ENCODE assay signal across 10 mouse cellular contexts in genomic region chr2:143838698-143839097, GRCm38 (mm10). TPM values are rescaled to one million over a fixed set of nuclear protein-coding genes. Genes with fewer than 3 reads are reported as not detected.
A peak's percentile ranks its signal among the peaks of the same experiment; 100 is the strongest.
DNase-seq lines count a peak whose midpoint lies in the region; ATAC-seq lines count a peak whose summit lies in the region.
"Had no signal": no experiment of that assay in that cellular context is flagged by ENCODE, and none has a peak within 500 bp of the region (broad histone marks: within the 10 kb centered on the region; RNA-seq: fewer than 3 reads in every experiment).

No protein-coding gene starts in this region.

- no peak overlapping the region for H3K9ac ChIP-seq in midbrain, embryonic 16.5 days (ENCODE audit: low read depth, low read length)
- H3K9ac ChIP-seq: neural tube, embryonic 13.5 days had no signal

- intact Hi-C loops in heart, postnatal 25 days (cut with DNase I) = loop anchor here (2.0 to 5.0 kb wide), 2 partner anchors 378 to 614 kb away; no protein-coding TSS in a partner anchor
- intact Hi-C loops in heart, postnatal 10 days (cut with DNase I) = loop anchor here (1.0 to 5.0 kb wide), 2 partner anchors 448 to 614 kb away; no protein-coding TSS in a partner anchor

- no peaks in the 10 kb centered on the region for H3K27me3 ChIP-seq in forebrain, embryonic 10.5 days (ENCODE audit: poor library complexity, severe bottlenecking)
- H3K27me3 ChIP-seq in midbrain, embryonic 16.5 days (ENCODE audit: control insufficient read depth, insufficient read depth, low read depth, low read length) = no peaks in the 10 kb centered on the region
- H3K27me3 ChIP-seq: neural tube, embryonic 13.5 days had no signal

- no peak for ATAC-seq in midbrain, embryonic 16.5 days

- H3K4me2 ChIP-seq in midbrain, embryonic 16.5 days (ENCODE audit: low read length) = no peak overlapping the region
- H3K4me2 ChIP-seq: neural tube, embryonic 13.5 days had no signal

- H3K4me3 ChIP-seq in forebrain, embryonic 10.5 days = no peak overlapping the region
- H3K4me3 ChIP-seq in midbrain, embryonic 16.5 days (ENCODE audit: low read depth, low read length) = no peak overlapping the region
- H3K4me3 ChIP-seq: neural tube, embryonic 13.5 days had no signal

- DNase-seq in heart, adult 11 months = peak; percentile 92
- no peak for DNase-seq in heart, postnatal 25 days (ENCODE audit: low spot score)
- DNase-seq in B cell, adult 2 months = peak; percentile 34 to 36
- peak; percentile 42 to 49 for DNase-seq in heart, postnatal 10 days
- DNase-seq in lung, postnatal 14 days = peak; percentile 70
- no peak for DNase-seq in frontal cortex, adult 2 months (ENCODE audit: extremely low spot score in 1 of 2, low spot score in 1 of 2)
- DNase-seq in forebrain, embryonic 10.5 days (ENCODE audit: extremely low spot score, low spot score) = no peak

- H3K4me1 ChIP-seq in forebrain, embryonic 10.5 days = peaks cover 5% of the 10 kb centered on the region
- H3K4me1 ChIP-seq in midbrain, embryonic 16.5 days (ENCODE audit: control insufficient read depth, insufficient read depth, low read length) = peaks cover 2% of the 10 kb centered on the region; the same call in 1 of the 2 replicates

- no peaks in the 10 kb centered on the region for H3K36me3 ChIP-seq in forebrain, embryonic 10.5 days (replicated peaks)
- no peaks in the 10 kb centered on the region for H3K36me3 ChIP-seq in midbrain, embryonic 16.5 days (ENCODE audit: control insufficient read depth, insufficient read depth, low read length)
- H3K36me3 ChIP-seq: G1E; neural tube, embryonic 13.5 days had no signal

- no peaks in the 10 kb centered on the region for H3K9me3 ChIP-seq in forebrain, embryonic 10.5 days
- H3K9me3 ChIP-seq in midbrain, embryonic 16.5 days (replicated peaks; ENCODE audit: control insufficient read depth, low read length, poor library complexity, severe bottlenecking) = no peaks in the 10 kb centered on the region
- H3K9me3 ChIP-seq: G1E; neural tube, embryonic 13.5 days had no signal

- WGBS in forebrain, embryonic 10.5 days = 72% methylated on average over 5 of the region's 5 CpGs
- 67% methylated on average over 5 of the region's 5 CpGs for WGBS in midbrain, embryonic 16.5 days

- no peak overlapping the region for H3K27ac ChIP-seq in forebrain, embryonic 10.5 days
- H3K27ac ChIP-seq in midbrain, embryonic 16.5 days (ENCODE audit: low read length) = no peak overlapping the region
- H3K27ac ChIP-seq: neural tube, embryonic 13.5 days had no signal

RNA-seq across cellular contexts. Expression of gene Bfsp1, which starts 24.3 kb away (rescaled TPM):
- total RNA-seq in heart, postnatal 25 days (2021) = under 1 TPM; 0.34 TPM
- under 1 TPM; 0.62 to 0.82 TPM for total RNA-seq in heart, postnatal 10 days (2021)
- 0.97 and 1.0 TPM in 2 replicates for polyA plus RNA-seq in frontal cortex, adult 2 months (2012; rRNA removed)
- 0.74 and 0.75 TPM in 2 replicates for polyA plus RNA-seq in forebrain, embryonic 10.5 days (2016; fragmentation: Nextera tagmentation; extraction: Ambion mirVana)
- 1.7 and 2.0 TPM in 2 replicates for polyA plus RNA-seq in midbrain, embryonic 16.5 days (2015; fragmentation: Nextera tagmentation; extraction: Ambion mirVana)
- polyA plus RNA-seq: G1E had no signal

Comparison
In these comparisons a context has a peak if more than half of its experiments do, and no peak if none do; other contexts are left out.
1. DNase-seq: peak in heart, adult 11 months (single experiment), B cell, adult 2 months (2 of 2), heart, postnatal 10 days (2 of 2) and lung, postnatal 14 days (single experiment); none in heart, postnatal 25 days (single experiment), frontal cortex, adult 2 months (0 of 2) and forebrain, embryonic 10.5 days (single experiment).